Mouse (Mus musculus) embryo, embryonic 11 days (tissue): ENCODE data around the gene Pcdh17.

ENCODE experiments used
- DNase-seq: peaks from one replicate; pipeline ENCODE4 v3.0.0-alpha.2; 2015

Pcdh17 gene

GRCm38 (mm10) chr14:84443288-84443686, at the start of gene Pcdh17:
Gene Pcdh17, plus strand, starts transcription at chr14:84443563.
- peak; percentile 97 for DNase-seq

GRCm38 (mm10) chr14:84397137-84397536, 46.2 kb upstream of the Pcdh17 start:
- DNase-seq: no peak

GRCm38 (mm10) chr14:84424736-84425135, 18.6 kb upstream of the Pcdh17 start:
- DNase-seq: no peak

GRCm38 (mm10) chr14:84426616-84427015, 16.7 kb upstream of the Pcdh17 start:
- no peak for DNase-seq

- peak; percentile 80 for DNase-seq
These were observed 5.1 kb upstream of the Pcdh17 start for GRCm38 (mm10) chr14:84438066-84438770.

GRCm38 (mm10) chr14:84440903-84441302, 2.5 kb upstream of the Pcdh17 start:
- peak; percentile 57 for DNase-seq

GRCm38 (mm10) chr14:84442528-84443287, 655 bp upstream of the Pcdh17 start:
- DNase-seq: peak; percentile 79

GRCm38 (mm10) chr14:84443761-84444160, 398 bp downstream of the Pcdh17 start:
- DNase-seq: no peak

GRCm38 (mm10) chr14:84444276-84444662, 906 bp downstream of the Pcdh17 start:
- DNase-seq: peak; percentile 51

- peak; percentile 47 for DNase-seq
These were observed 1.5 kb downstream of the Pcdh17 start for GRCm38 (mm10) chr14:84444663-84445502.

- peak; percentile 71 for DNase-seq
These were observed 2.4 kb downstream of the Pcdh17 start for GRCm38 (mm10) chr14:84445503-84446410.

GRCm38 (mm10) chr14:84446411-84446915, 3.1 kb downstream of the Pcdh17 start:
- no peak for DNase-seq

- DNase-seq: peak; percentile 68
These were observed 3.7 kb downstream of the Pcdh17 start for GRCm38 (mm10) chr14:84446941-84447641.

GRCm38 (mm10) chr14:84447661-84448380, 4.5 kb downstream of the Pcdh17 start:
- DNase-seq: peak; percentile 45

- DNase-seq: no peak
These were observed 5.0 kb downstream of the Pcdh17 start for GRCm38 (mm10) chr14:84448381-84448771.

GRCm38 (mm10) chr14:84454074-84454845, 10.9 kb downstream of the Pcdh17 start:
- no peak for DNase-seq

GRCm38 (mm10) chr14:84475491-84475890, 32.1 kb downstream of the Pcdh17 start:
- no peak for DNase-seq

- DNase-seq: no peak
These were observed 33.0 kb downstream of the Pcdh17 start for GRCm38 (mm10) chr14:84476336-84476735.

- no peak for DNase-seq
These were observed 33.5 kb downstream of the Pcdh17 start for GRCm38 (mm10) chr14:84476906-84477305.

- DNase-seq: no peak
These were observed 34.0 kb downstream of the Pcdh17 start for GRCm38 (mm10) chr14:84477411-84477810.
